Mouse (Mus musculus) testis, adult 2 months (tissue): ENCODE results near the gene Chac1.

Experiments
- CTCF ChIP-seq: fragments of 200-500 bp; IDR thresholded peaks from 2 replicates; pipeline ENCODE4 v1.5.1; 2012; ENCODE audit warnings: low read depth, mild to moderate bottlenecking, inconsistent platforms, low read length, moderate library complexity; ENCODE audit not compliant: control insufficient read depth, insufficient read depth, insufficient replicate concordance
- POLR2A ChIP-seq: fragments of 200-500 bp; IDR thresholded peaks from 2 replicates; pipeline ENCODE4 v1.6.1; 2012; ENCODE audit warnings: low read depth, mild to moderate bottlenecking, inconsistent platforms, low read length, moderate library complexity; ENCODE audit not compliant: control insufficient read depth

- TF ChIP-seq POLR2A (no peak), CTCF (no peak)
Measured at GRCm38 (mm10) chr2:119355089-119355488, 4.1 kb downstream of the Chac1 start.
